Mouse (Mus musculus) testis, adult 2 months (tissue): ENCODE results near the gene Hectd4. TPM values are rescaled to one million over a fixed set of nuclear protein-coding genes. Genes with fewer than 3 reads are reported as not detected.

ENCODE experiments used
- H3K27ac ChIP-seq: fragments of 200-500 bp; 2 replicates; pipeline ENCODE4 v1.5.1; 2012; ENCODE audit warnings: low read depth, low read length; ENCODE audit not compliant: control insufficient read depth, insufficient read depth
- H3K27me3 ChIP-seq: fragments of 200-500 bp; 2 replicates; pipeline ENCODE4 v1.6.1; 2012; ENCODE audit warnings: mild to moderate bottlenecking, low read length, moderate library complexity; ENCODE audit not compliant: control insufficient read depth, insufficient read depth
- H3K36me3 ChIP-seq: fragments of 200-500 bp; 2 replicates; pipeline ENCODE4 v1.6.1; 2012; ENCODE audit warnings: mild to moderate bottlenecking, low read length; ENCODE audit not compliant: control insufficient read depth, insufficient read depth
- H3K4me1 ChIP-seq: fragments of 200-500 bp; 2 replicates; pipeline ENCODE4 v1.6.1; 2012; ENCODE audit warnings: low read length; ENCODE audit not compliant: control insufficient read depth, insufficient read depth
- H3K4me3 ChIP-seq: fragments of 200-500 bp; 2 replicates; pipeline ENCODE4 v1.5.1; 2012; ENCODE audit warnings: low read depth, mild to moderate bottlenecking, low read length, moderate library complexity, mixed read lengths; ENCODE audit not compliant: control insufficient read depth
- CTCF ChIP-seq: fragments of 200-500 bp; IDR thresholded peaks from 2 replicates; pipeline ENCODE4 v1.5.1; 2012; ENCODE audit warnings: low read depth, mild to moderate bottlenecking, inconsistent platforms, low read length, moderate library complexity; ENCODE audit not compliant: control insufficient read depth, insufficient read depth, insufficient replicate concordance
- POLR2A ChIP-seq: fragments of 200-500 bp; IDR thresholded peaks from 2 replicates; pipeline ENCODE4 v1.6.1; 2012; ENCODE audit warnings: low read depth, mild to moderate bottlenecking, inconsistent platforms, low read length, moderate library complexity; ENCODE audit not compliant: control insufficient read depth
- polyA plus RNA-seq: library from polyadenylated mRNA; depleted of rRNA; stranded (reverse); fragments of >200 nt; gene quantifications from 2 replicates; pipeline ENCODE4 v1.2.3, GENCODE M21; 2012

The Hectd4 gene
- polyA plus RNA-seq, 1 experiment = 41.8 TPM

DNA sequence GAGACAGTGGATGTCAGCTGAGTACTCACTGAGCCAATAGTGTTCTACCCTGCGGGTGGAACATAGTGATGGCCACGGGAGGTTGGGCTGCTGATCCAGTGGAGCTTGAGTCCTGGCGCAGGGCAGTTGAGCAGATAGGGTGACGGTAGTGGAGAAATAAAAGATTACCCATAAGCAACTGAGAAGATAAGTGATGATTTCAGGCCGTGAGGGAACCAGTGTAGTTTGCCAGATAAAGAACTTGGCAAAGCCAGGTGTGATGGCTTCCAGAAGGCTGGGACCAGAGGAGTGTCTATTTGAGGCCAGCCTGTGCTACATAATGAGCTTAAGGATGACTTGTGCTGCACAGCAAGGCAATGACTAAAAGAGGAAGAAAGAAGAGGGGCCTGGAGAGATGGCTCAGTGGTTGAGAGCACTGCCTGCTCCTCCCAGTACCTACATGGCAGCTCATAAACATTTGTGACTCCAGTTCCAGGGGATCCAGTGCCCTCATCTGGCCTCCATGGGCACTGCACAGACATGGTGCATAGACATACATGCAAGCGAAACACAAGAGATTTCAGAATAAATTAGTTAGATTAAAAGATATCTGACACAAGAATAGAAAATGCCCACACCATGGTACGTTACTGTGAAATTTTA is 46.8 kb downstream of the Hectd4 start:
- Histone ChIP-seq H3K27me3 (no peaks in the 10 kb centered on the region), H3K4me1 (no peaks in the 10 kb centered on the region), H3K27ac (no peak overlapping the region), H3K36me3 (peaks cover 2% of the 10 kb centered on the region; the same call in 1 of the 2 replicates), H3K4me3 (no peak overlapping the region)
- peak; percentile 52; the same call in 1 of the 2 replicates for TF ChIP-seq CTCF
- no peak for TF ChIP-seq POLR2A

DNA sequence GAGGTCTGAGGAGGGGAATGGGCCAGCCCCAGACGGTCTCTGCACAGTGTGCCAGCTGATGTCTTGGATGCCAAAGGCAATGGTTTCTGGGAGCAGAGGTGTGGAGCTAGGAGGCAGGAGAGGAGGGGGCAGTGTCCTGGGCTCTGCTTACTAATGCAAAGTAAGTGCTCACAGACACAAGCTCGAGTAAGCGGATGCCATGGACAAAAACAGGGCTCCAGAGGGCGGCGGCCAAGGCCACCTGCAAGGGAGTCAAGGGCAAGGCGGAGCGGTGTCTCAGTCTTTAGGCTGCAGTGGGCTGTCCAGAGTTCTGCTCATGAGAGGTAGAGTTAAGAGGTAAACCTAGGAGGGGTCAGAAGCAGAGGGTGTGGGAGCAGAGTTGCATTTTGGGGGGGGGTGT is 51.0 kb downstream of the Hectd4 start:
- TF ChIP-seq POLR2A = no peak
- TF ChIP-seq CTCF = no peak
- no peak overlapping the region for H3K4me3 ChIP-seq
- H3K36me3 ChIP-seq = no peaks in the 10 kb centered on the region

DNA sequence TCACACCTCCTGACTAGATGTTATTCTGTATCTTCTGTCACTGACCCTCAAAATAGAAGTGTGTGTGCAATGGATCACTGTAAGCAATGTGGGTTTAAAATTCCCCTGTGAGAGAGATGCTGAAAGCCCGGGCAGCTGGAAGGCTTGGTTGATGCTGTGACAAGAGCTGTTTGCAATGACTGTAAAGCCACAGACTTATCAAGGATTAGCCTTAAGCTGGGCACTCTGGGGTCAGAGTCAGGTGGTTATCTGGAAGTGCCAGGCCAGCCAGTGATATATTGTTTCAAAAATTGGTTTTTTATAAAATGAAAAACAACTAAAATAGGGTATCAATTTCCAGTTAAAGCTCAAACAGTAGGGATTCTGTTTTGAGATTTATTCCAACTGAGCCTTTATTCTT is 56.8 kb downstream of the Hectd4 start:
- Histone ChIP-seq H3K27ac (no peak overlapping the region), H3K4me1 (no peaks in the 10 kb centered on the region), H3K27me3 (no peaks in the 10 kb centered on the region), H3K4me3 (no peak overlapping the region), H3K36me3 (peaks cover 2% of the 10 kb centered on the region; the same call in 1 of the 2 replicates)
- TF ChIP-seq POLR2A = no peak
- TF ChIP-seq CTCF = no peak

More for the DNA sequence above, 51.0 kb downstream of the Hectd4 start:
- Histone ChIP-seq H3K27me3 (no peaks in the 10 kb centered on the region), H3K27ac (no peak overlapping the region), H3K4me1 (no peaks in the 10 kb centered on the region)

DNA sequence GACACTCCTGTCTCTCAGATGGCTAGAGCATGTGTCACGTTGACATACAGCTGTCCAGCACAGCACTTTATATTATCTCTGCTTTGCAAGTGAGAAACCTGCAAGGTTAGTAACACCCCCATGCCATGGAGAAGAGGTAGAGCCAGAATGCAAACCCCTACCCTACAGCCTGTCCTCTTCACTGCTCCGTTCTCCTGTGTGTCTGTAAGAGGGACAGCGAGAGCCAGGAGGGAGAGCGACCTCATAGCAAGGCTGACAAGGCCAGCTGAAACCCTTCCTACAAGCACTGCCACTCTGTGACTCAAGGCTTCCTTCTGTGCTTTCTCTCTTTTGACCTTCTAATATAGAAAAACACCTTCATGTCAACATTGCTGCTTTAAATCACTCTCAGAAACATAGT is 60.4 kb downstream of the Hectd4 start:
- peaks cover 5% of the 10 kb centered on the region; the same call in 1 of the 2 replicates for H3K4me1 ChIP-seq
- TF ChIP-seq POLR2A (no peak), CTCF (no peak)
- peak overlapping the region; percentile 44 for H3K4me3 ChIP-seq
- H3K27me3 ChIP-seq = no peaks in the 10 kb centered on the region
- H3K36me3 ChIP-seq = peaks cover 4% of the 10 kb centered on the region
- H3K27ac ChIP-seq = no peak overlapping the region; the same call in 1 of the 2 replicates

DNA sequence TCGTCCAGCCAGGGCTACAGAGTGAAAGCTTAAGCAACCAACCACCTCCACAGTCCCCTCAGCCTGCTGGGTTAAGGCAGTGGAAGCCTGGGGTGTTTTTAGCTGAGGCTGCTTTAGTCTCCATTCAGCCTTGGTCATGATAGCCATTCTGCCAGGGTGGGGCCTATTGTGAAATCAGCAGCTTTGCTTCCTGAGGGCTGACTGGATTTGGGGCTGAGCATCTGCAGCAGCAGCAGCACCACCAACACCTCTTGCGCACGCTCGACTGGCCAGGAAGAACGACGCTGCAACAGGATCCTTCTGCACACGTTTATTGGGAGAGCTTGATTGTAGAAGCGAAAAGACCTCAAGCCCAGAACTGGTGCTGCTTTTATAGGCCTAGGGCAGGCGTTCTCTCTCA is 63.0 kb downstream of the Hectd4 start:
- peaks cover 4% of the 10 kb centered on the region for H3K36me3 ChIP-seq

DNA sequence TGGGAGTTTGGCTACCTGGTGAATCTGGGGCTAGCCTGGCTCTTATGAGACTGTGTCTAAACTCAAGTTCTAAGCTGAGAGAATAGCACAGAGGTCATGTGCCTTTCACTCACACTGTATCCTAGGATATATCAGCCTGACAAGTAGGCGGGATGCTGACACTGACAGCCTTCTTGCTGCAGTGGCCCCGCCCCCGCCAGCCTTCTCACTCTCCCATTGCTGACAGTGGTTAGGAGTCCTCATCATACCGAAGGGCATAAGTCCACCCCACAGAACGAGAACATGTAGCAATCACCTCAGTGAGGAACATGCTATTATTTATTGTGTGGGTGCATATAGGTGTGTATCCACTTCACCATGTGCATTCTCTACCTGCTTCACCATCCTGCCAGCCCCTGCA is 64.8 kb downstream of the Hectd4 start:
- Histone ChIP-seq H3K27ac (peak overlapping the region; percentile 78), H3K36me3 (peaks cover 4% of the 10 kb centered on the region), H3K4me3 (no peak overlapping the region), H3K27me3 (no peaks in the 10 kb centered on the region), H3K4me1 (peaks cover 5% of the 10 kb centered on the region; the same call in 1 of the 2 replicates)
- TF ChIP-seq POLR2A = no peak
- no peak for TF ChIP-seq CTCF

More for the DNA sequence above, 63.0 kb downstream of the Hectd4 start:
- Histone ChIP-seq H3K27me3 (no peaks in the 10 kb centered on the region), H3K27ac (peak overlapping the region; percentile 99), H3K4me1 (peaks cover 5% of the 10 kb centered on the region; the same call in 1 of the 2 replicates), H3K4me3 (peak overlapping the region; percentile 90)
- TF ChIP-seq POLR2A (peak; percentile 63; the same call in 1 of the 2 replicates), CTCF (no peak)

DNA sequence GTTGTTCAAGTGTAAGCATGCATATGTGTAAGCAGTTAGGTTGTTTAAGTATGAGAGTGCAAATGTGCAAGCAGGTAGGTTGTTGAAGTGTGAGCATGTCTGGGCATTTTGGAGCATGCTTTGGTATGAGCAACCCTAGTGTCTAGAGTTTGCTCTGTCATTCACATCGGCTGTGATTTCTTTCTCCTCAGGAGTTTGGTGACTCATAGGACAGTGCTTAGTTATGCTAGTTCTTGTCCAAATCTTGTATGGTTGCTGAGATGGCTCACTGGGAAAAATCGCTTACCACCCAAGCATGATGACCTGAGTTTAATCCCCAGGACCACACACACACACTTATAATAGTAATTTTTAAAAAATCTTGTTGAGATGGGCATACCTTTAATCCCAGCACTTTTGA is 67.2 kb downstream of the Hectd4 start:
- peaks cover 5% of the 10 kb centered on the region; the same call in 1 of the 2 replicates for H3K4me1 ChIP-seq
- peaks cover 4% of the 10 kb centered on the region for H3K36me3 ChIP-seq
- TF ChIP-seq POLR2A = no peak
- no peak for TF ChIP-seq CTCF
- no peak overlapping the region for H3K27ac ChIP-seq
- no peaks in the 10 kb centered on the region for H3K27me3 ChIP-seq
- no peak overlapping the region for H3K4me3 ChIP-seq

DNA sequence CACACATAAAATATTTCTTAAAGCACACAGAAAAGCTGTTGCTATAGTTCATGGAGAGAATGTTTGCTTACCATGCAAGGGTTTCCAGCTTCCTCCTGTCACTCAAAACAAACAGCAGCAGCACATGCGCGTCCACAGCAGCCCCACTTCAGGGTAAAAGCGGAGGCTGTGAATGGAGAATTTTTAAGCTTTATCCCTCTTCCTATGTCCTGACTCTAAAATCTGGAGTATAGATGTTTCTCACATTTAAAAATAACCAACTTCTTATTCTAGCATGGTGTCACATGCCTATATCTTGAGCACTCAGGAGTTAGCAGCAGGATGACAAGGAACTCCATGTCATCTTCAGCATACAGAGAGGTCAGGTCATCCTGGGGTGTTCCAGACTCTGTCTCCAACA is 70.3 kb downstream of the Hectd4 start:
- no peak overlapping the region for H3K4me3 ChIP-seq
- TF ChIP-seq CTCF = no peak
- no peak for TF ChIP-seq POLR2A
- H3K36me3 ChIP-seq = peaks cover 1% of the 10 kb centered on the region; the same call in 1 of the 2 replicates
- H3K27ac ChIP-seq = no peak overlapping the region
- H3K4me1 ChIP-seq = no peaks in the 10 kb centered on the region
- H3K27me3 ChIP-seq = no peaks in the 10 kb centered on the region
